Mouse (Mus musculus) adrenal gland, adult 18-20 months (tissue): ENCODE data around the gene Ssr1. TPM values are rescaled to one million over a fixed set of nuclear protein-coding genes. Genes with fewer than 3 reads are reported as not detected.

Source experiments
- DNase-seq, 2 experiments: peaks; one replicate each; pipeline ENCODE4 v3.0.0; 2021 to 2022; ENCODE audit warnings: low spot score in 2 of 2
- total RNA-seq, 2 experiments: library from RNA; stranded (reverse); gene quantifications; 1 replicate in 1 of 2; 2 replicates in 1 of 2; pipeline ENCODE4 v1.2.3; 2021

The Ssr1 gene
- total RNA-seq, 2 experiments from 2014 or later: 116 to 173 TPM

GRCm38 (mm10) chr13:37920727-37921126 lies 73.3 kb downstream of the Ssr1 start:
- no peak for DNase-seq

- no peak for DNase-seq
Observed at GRCm38 (mm10) chr13:37919711-37920277, 74.2 kb downstream of the Ssr1 start.

GRCm38 (mm10) chr13:37918336-37919261 lies 75.4 kb downstream of the Ssr1 start:
- DNase-seq: no peak

Other genes with a start within 250 kb of the Ssr1 start
- 10 to 100 TPM; 41.1 to 48.4 TPM for gene Rreb1, start 215.8 kb downstream of the Ssr1 start, total RNA-seq
- 10 to 100 TPM; 26.4 to 29.9 TPM for gene Riok1, start 42.8 kb upstream of the Ssr1 start, total RNA-seq
- gene Cage1, start 42.9 kb upstream of the Ssr1 start, total RNA-seq: 1 to 10 TPM; 1.7 to 3.6 TPM
- 1 to 10 TPM in 1 of 2 experiments, under 1 TPM in 1; 0.22 to 1.1 TPM for gene Dsp, start 157.1 kb upstream of the Ssr1 start, total RNA-seq
- gene Snrnp48, start 210.7 kb upstream of the Ssr1 start, total RNA-seq: 10 to 100 TPM; 22.4 to 22.9 TPM